Mouse (Mus musculus) MEL (cell line): Measurements from ENCODE around the gene Plb1. TPM values are rescaled to one million over a fixed set of nuclear protein-coding genes. Genes with fewer than 3 reads are reported as not detected.

Experiments used
- DNase-seq: peaks from one replicate; pipeline ENCODE4 v3.0.0; 2011; ENCODE audit warnings: low read depth, low spot score
- H3K27ac ChIP-seq: 2 replicates; pipeline ENCODE4 v1.5.1; 2012; ENCODE audit warnings: low read depth, mild to moderate bottlenecking, control low read depth, low read length, moderate library complexity; ENCODE audit not compliant: control insufficient read depth
- H3K27me3 ChIP-seq, 2 experiments: fragments of 150-350 bp in 1 of 2; sonication (generic) in 1 of 2; 2 replicates each; pipeline ENCODE4 v1.6.1; 2012; ENCODE audit warnings: low read length in 2 of 2, mild to moderate bottlenecking in 2 of 2, improper control_type of control experiment in 1 of 2, moderate library complexity in 1 of 2; ENCODE audit not compliant: insufficient read depth in 2 of 2, control insufficient read depth in 1 of 2
- H3K36me3 ChIP-seq, 2 experiments: 2 replicates each; pipeline ENCODE4 v1.6.1; 2012 to 2014; ENCODE audit warnings: low read length in 2 of 2, improper control_type of control experiment in 1 of 2, inconsistent platforms in 1 of 2, mild to moderate bottlenecking in 1 of 2; ENCODE audit not compliant: insufficient read depth in 2 of 2, control insufficient read depth in 1 of 2
- H3K4me1 ChIP-seq, 2 experiments: fragments of 150-350 bp in 1 of 2; sonication (generic) in 1 of 2; 2 replicates each; pipeline ENCODE4 v1.6.1; 2012; ENCODE audit warnings: low read length in 2 of 2, improper control_type of control experiment in 1 of 2, mild to moderate bottlenecking in 1 of 2; ENCODE audit not compliant: insufficient read depth in 2 of 2, control insufficient read depth in 1 of 2
- H3K4me3 ChIP-seq, 2 experiments: fragments of 150-350 bp in 1 of 2; sonication (generic) in 1 of 2; 2 replicates each; pipeline ENCODE4 v1.5.1; 2012; ENCODE audit warnings: low read depth in 2 of 2, low read length in 2 of 2, mild to moderate bottlenecking in 2 of 2, moderate library complexity in 2 of 2, control low read depth in 1 of 2, improper control_type of control experiment in 1 of 2; ENCODE audit not compliant: control insufficient read depth in 1 of 2, insufficient read depth in 1 of 2
- H3K79me2 ChIP-seq: 2 replicates; pipeline ENCODE4 v1.6.1; 2012; ENCODE audit warnings: mild to moderate bottlenecking, low read length, moderate library complexity; ENCODE audit not compliant: control insufficient read depth, poor library complexity, insufficient read depth
- H3K9ac ChIP-seq: 2 replicates; pipeline ENCODE4 v1.6.1; 2012; ENCODE audit warnings: low read depth, mild to moderate bottlenecking, control low read depth, low read length, moderate library complexity; ENCODE audit not compliant: control insufficient read depth, poor library complexity, severe bottlenecking
- H3K9me3 ChIP-seq: fragments of 150-350 bp; sonication (generic); replicated peaks from 2 replicates; pipeline ENCODE4 v1.6.1; 2012; ENCODE audit warnings: mild to moderate bottlenecking, low read length, improper control_type of control experiment, moderate library complexity; ENCODE audit not compliant: insufficient read depth
- CHD1 ChIP-seq: IDR thresholded peaks from 2 replicates; pipeline ENCODE4 v1.6.1; 2012; ENCODE audit warnings: low read depth, mild to moderate bottlenecking, inconsistent platforms, low read length, improper control_type of control experiment
- CHD2 ChIP-seq: IDR thresholded peaks from 2 replicates; pipeline ENCODE4 v1.6.1; 2011; ENCODE audit warnings: low read length, improper control_type of control experiment
- CTCF ChIP-seq, 3 experiments: IDR thresholded peaks in 2 of 3; conservative IDR thresholded peaks in 1 of 3; 2 replicates each; pipeline ENCODE4 v1.5.1; 2011 to 2012; ENCODE audit warnings: low read length in 3 of 3, low read depth in 2 of 3, mild to moderate bottlenecking in 2 of 3, improper control_type of control experiment in 1 of 3, inconsistent platforms in 1 of 3, mixed read lengths in 1 of 3, moderate library complexity in 1 of 3; ENCODE audit not compliant: control insufficient read depth in 1 of 3, insufficient read depth in 1 of 3, poor library complexity in 1 of 3, severe bottlenecking in 1 of 3
- GATA1 ChIP-seq: IDR thresholded peaks from 2 replicates; pipeline ENCODE4 v1.6.1; 2011; ENCODE audit warnings: low read depth, low read length, improper control_type of control experiment
- HCFC1 ChIP-seq: IDR thresholded peaks from 2 replicates; pipeline ENCODE4 v1.6.1; 2012; ENCODE audit warnings: low read depth, mild to moderate bottlenecking, inconsistent platforms, low read length, improper control_type of control experiment, moderate library complexity
- MAFK ChIP-seq: IDR thresholded peaks from 2 replicates; pipeline ENCODE4 v1.6.1; 2011; ENCODE audit warnings: low read depth, mild to moderate bottlenecking, low read length, improper control_type of control experiment, borderline replicate concordance
- MAX ChIP-seq: IDR thresholded peaks from 2 replicates; pipeline ENCODE4 v1.6.1; 2011; ENCODE audit warnings: low read length, improper control_type of control experiment
- MAZ ChIP-seq: IDR thresholded peaks from 2 replicates; pipeline ENCODE4 v1.6.1; 2012; ENCODE audit warnings: low read depth, mild to moderate bottlenecking, inconsistent platforms, low read length, improper control_type of control experiment
- MEF2A ChIP-seq: IDR thresholded peaks from 2 replicates; pipeline ENCODE4 v1.6.1; 2014; ENCODE audit warnings: low read depth, mild to moderate bottlenecking, inconsistent platforms, low read length, improper control_type of control experiment; ENCODE audit not compliant: poor library complexity, insufficient replicate concordance, severe bottlenecking; ENCODE audit errors: extremely low read depth
- MYB ChIP-seq: IDR thresholded peaks from 2 replicates; pipeline ENCODE4 v1.6.1; 2011; ENCODE audit warnings: mild to moderate bottlenecking, low read depth, low read length, improper control_type of control experiment
- MYC ChIP-seq: IDR thresholded peaks from 2 replicates; pipeline ENCODE4 v1.6.1; 2011; ENCODE audit warnings: low read depth, mild to moderate bottlenecking, low read length, improper control_type of control experiment, moderate library complexity
- NELFE ChIP-seq: IDR thresholded peaks from 2 replicates; pipeline ENCODE4 v1.6.1; 2011; ENCODE audit warnings: low read depth, low read length, improper control_type of control experiment
- POLR2AphosphoS2 ChIP-seq: IDR thresholded peaks from 2 replicates; pipeline ENCODE4 v1.6.1; 2011; ENCODE audit warnings: low read length, improper control_type of control experiment
- POLR2AphosphoS5 ChIP-seq: IDR thresholded peaks from 2 replicates; pipeline ENCODE4 v1.6.1; 2012; ENCODE audit warnings: low read depth, borderline replicate concordance, mild to moderate bottlenecking, inconsistent platforms, low read length, moderate library complexity, mixed read lengths
- RAD21 ChIP-seq: IDR thresholded peaks from 2 replicates; pipeline ENCODE4 v1.6.1; 2011; ENCODE audit warnings: mild to moderate bottlenecking, low read depth, low read length, improper control_type of control experiment
- RCOR1 ChIP-seq: IDR thresholded peaks from 2 replicates; pipeline ENCODE4 v1.6.1; 2012; ENCODE audit warnings: low read depth, mild to moderate bottlenecking, inconsistent platforms, low read length, improper control_type of control experiment
- SMC3 ChIP-seq: IDR thresholded peaks from 2 replicates; pipeline ENCODE4 v1.6.1; 2011; ENCODE audit warnings: low read depth, low read length, improper control_type of control experiment
- TBP ChIP-seq: IDR thresholded peaks from 2 replicates; pipeline ENCODE4 v1.8.0; 2011; ENCODE audit warnings: low read depth, low read length, improper control_type of control experiment
- TCF12 ChIP-seq: IDR thresholded peaks from 2 replicates; pipeline ENCODE4 v1.6.1; 2014; ENCODE audit warnings: low read depth, mild to moderate bottlenecking, inconsistent platforms, low read length, improper control_type of control experiment, moderate library complexity
- UBTF ChIP-seq: IDR thresholded peaks from 2 replicates; pipeline ENCODE4 v1.6.1; 2012; ENCODE audit warnings: low read depth, mild to moderate bottlenecking, inconsistent platforms, low read length, improper control_type of control experiment, moderate library complexity, borderline replicate concordance; ENCODE audit not compliant: insufficient read depth
- ZC3H11A ChIP-seq: IDR thresholded peaks from 2 replicates; pipeline ENCODE4 v1.6.1; 2012; ENCODE audit warnings: low read depth, mild to moderate bottlenecking, inconsistent platforms, low read length, improper control_type of control experiment
- ZNF384 ChIP-seq: IDR thresholded peaks from 2 replicates; pipeline ENCODE4 v1.6.1; 2012; ENCODE audit warnings: low read depth, mild to moderate bottlenecking, inconsistent platforms, low read length, improper control_type of control experiment
- polyA plus RNA-seq, 2 experiments: library from polyadenylated mRNA; stranded (reverse) in 1 of 2; unstranded in 1 of 2; fragments of >175 nt in 1 of 2; fragments of >200 nt in 1 of 2; gene quantifications; 2 replicates each; pipeline versions ENCODE4 v1.2.1 to v1.2.4; 2012; ENCODE audit warnings: low replicate concordance in 2 of 2, low read depth in 1 of 2; ENCODE audit not compliant: insufficient read length in 2 of 2, insufficient read depth in 1 of 2, missing spikeins in 1 of 2
- total RNA-seq: library from RNA; depleted of rRNA; stranded (reverse); fragments of 300-350 nt; gene quantifications from 2 replicates; pipeline ENCODE4 v1.2.3, GENCODE M21; 2012

Plb1 gene
- total and polyA plus RNA-seq, 3 experiments = not detected

DNA sequence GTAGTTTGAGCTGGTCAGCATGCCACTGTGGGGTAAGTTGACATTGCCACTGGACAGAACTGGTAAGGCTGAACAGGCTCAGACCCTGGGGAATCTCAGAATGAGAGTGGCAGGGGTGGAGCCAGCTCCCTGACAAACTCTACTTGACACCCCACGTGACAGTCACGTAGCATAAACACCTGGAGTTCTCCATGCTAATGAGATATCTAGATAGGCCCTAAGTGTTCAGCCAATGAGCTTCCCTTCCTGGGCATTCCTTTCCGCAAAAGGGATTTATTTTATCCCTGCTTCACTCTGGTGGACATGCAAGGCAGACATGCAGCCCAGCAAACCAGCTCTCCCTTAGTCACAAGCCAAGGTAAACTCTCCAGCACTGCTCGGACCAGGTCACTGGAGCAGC lies 16.0 kb upstream of the Plb1 start:
- Histone ChIP-seq H3K4me1 (no peaks in the 10 kb centered on the region), H3K27ac (no peak overlapping the region), H3K9me3 (no peaks in the 10 kb centered on the region), H3K79me2 (no peaks in the 10 kb centered on the region), H3K36me3 (no peaks in the 10 kb centered on the region), H3K27me3 (peaks cover 7 to 9% of the 10 kb centered on the region in 2 experiments), H3K9ac (no peak overlapping the region), H3K4me3 (no peak overlapping the region)
- TF ChIP-seq RCOR1 (no peak), MYB (no peak), POLR2AphosphoS5 (no peak), MEF2A (no peak), SMC3 (no peak)
- no peak for DNase-seq

DNA sequence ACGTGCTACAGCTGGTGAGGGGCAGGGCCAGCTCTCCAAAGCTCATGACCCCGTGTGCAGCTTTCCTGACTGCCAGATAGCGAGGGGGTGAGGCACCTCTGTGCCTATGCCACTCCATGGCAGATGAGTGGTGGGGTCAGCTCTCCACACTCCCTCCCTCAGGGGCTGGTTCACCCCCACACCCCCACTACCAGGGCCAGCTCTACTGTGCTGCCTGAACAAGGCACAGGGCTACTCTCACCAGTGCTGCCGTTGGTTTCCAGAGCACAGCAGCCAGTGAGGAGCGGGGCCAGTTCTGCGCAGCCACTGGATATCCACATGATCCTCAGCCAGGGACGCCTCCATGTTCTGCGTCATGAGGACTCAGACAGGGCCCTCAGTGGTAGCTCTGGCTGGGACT lies 15.0 kb upstream of the Plb1 start:
- no peak overlapping the region for H3K27ac ChIP-seq
- no peak overlapping the region for H3K9ac ChIP-seq
- H3K9me3 ChIP-seq = no peaks in the 10 kb centered on the region
- no peaks in the 10 kb centered on the region for H3K36me3 ChIP-seq
- no peak for TF ChIP-seq CHD2
- TF ChIP-seq POLR2AphosphoS2 = no peak
- no peaks in the 10 kb centered on the region for H3K79me2 ChIP-seq
- H3K27me3 ChIP-seq = peaks cover 1 to 10% of the 10 kb centered on the region in 2 experiments; a peak in 3 of 4 replicates
- H3K4me3 ChIP-seq = no peak overlapping the region
- no peaks in the 10 kb centered on the region for H3K4me1 ChIP-seq
- DNase-seq = no peak

DNA sequence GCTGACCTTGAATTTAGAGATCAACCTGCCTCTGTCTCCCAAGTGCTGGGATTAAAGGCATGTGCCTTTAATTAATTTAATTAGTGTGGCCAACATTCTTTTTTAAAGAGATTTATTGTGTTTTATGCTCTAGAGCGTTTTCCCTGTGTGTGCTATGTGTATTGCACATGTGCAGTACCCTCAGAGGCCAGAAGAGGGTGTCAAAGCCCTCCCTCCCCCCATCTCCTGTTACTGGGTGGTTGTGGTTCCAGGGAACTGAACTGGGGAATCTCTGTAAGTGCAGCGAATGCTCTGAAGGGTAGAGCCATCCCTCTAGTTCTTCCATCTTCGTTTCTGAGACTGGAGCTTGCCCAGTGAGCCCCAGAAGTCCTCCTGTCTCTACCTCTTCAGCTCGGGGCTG lies 2.1 kb upstream of the Plb1 start:
- Histone ChIP-seq H3K27me3 (peaks cover 7 to 8% of the 10 kb centered on the region in 2 experiments), H3K36me3 (no peaks in the 10 kb centered on the region), H3K4me3 (no peak overlapping the region), H3K4me1 (no peaks in the 10 kb centered on the region), H3K9me3 (no peaks in the 10 kb centered on the region), H3K27ac (no peak overlapping the region), H3K79me2 (no peaks in the 10 kb centered on the region), H3K9ac (no peak overlapping the region)
- TF ChIP-seq TCF12 = no peak
- peak; percentile 58; the same call in 1 of the 2 replicates for TF ChIP-seq MAZ
- TF ChIP-seq MAFK = no peak
- TF ChIP-seq ZC3H11A = peak; percentile 64
- no peak for TF ChIP-seq TBP
- TF ChIP-seq RAD21 = peak; percentile 79
- no peak for TF ChIP-seq POLR2AphosphoS2
- no peak for TF ChIP-seq GATA1
- TF ChIP-seq HCFC1 = no peak
- no peak for TF ChIP-seq ZNF384
- TF ChIP-seq NELFE = no peak
- peak; percentile 77 to 95 (median 87) for TF ChIP-seq CTCF (IDR thresholded peaks at IDR 0.05 in 2 of 3, conservative IDR thresholded peaks at IDR 0.05 in 1 of 3; ENCODE audit: control insufficient read depth in 1 of 3, insufficient read depth in 1 of 3, low read depth in 2 of 3, low read length in 3 of 3, poor library complexity in 1 of 3, severe bottlenecking in 1 of 3)
- 0 out of 2 replicates have a peak, but pooled peaks have one; percentile 27 for TF ChIP-seq MYC
- TF ChIP-seq POLR2AphosphoS5 = no peak
- no peak for TF ChIP-seq UBTF
- peak; percentile 26; the same call in 1 of the 2 replicates for TF ChIP-seq MAX
- no peak for TF ChIP-seq CHD1
- peak; percentile 89 for TF ChIP-seq SMC3
- DNase-seq = peak; percentile 61
